Mouse (Mus musculus) kidney, adult 8-10 months (tissue): ENCODE measurements around the gene Gga1.

Experiments used
- DNase-seq, 2 experiments: peaks; one replicate each; pipeline ENCODE4 v3.0.0; 2022

Gga1 gene

DNA sequence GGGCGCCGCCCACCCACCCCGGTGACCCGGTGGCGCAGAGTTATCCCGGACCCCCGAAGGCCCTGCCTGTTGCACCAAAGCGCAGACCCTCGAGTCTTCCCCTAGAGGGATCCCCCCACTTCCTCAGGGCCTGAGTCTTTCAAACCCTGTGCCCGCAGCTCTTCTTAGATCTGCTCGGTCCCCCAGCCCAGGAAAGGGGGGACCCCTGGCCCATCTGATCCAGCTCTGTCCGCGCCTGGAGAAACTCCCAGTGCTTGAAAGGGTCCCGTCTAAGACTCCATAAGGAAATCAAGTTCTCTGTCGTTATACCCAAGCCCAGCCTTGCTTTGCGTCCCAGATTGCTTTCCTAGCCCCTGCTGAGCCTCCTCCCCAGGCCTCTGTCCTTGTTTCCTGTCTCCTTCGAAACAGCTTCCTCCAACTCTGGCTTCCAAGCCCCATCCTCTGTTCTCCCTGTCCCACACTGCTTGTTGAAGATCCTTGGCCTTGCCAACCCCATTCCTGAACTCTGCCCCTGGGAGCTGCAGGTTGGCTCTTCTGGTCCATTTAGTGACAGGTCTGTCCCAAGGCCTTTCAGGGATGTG, 910 bp downstream of the Gga1 start:
- peak; percentile 39 to 40 for DNase-seq

DNA sequence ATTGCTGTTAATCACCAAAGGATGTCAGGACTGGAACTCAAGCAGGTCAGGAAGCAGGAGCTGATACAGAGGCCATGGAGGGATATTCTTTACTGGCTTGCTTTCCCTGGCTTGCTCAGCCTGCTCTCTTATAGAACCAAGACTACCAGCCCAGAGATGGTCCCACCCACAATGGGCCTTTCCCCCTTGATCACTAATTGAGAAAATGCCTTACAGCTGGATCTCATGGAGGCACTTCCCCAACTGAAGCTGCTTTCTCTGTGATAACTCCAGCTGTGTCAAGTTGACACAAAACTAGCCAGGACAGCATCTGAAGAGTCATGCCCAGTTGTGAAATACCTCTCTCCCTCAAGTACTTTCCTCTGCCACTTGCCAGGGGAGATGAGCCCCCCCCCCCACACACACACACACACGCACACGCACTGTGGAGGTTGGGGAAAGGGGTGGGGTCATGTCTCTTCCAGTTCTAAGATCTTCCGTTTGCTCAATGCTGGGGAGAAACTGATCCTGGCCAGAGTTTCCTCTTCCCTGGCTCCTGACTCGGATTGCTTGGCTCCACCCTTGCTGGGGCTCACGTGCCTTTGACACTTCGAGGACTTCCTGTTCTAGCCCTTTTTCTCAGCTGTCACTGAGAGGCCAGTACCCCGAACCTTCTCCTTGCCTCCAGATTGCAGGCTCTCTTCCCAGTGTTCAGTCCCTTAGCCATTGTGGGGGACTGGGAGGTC, 2.0 kb downstream of the Gga1 start:
- DNase-seq, result peak in 1 of 2 experiments; percentile 27

DNA sequence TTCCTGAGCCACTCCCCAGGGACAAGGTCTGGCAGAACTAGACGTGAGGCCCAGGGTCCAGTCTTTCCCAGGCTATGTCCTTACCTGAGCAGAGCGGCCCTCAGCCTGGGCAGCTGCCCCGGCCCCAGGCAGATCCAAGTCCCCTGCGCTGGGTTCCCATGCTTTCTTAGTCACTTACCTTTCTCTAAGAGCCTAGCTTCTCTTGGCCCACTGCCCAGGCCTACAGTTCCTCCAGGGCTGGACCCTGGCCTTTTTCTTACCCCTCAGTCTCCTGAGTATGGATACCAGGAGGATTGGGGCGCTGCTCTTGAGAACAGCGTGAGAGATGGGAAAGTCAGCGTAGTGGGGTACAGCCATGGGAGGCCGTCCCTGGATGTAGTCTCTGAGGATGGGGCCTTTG, 3.4 kb downstream of the Gga1 start:
- DNase-seq, result peak in 1 of 2 experiments; percentile 39

DNA sequence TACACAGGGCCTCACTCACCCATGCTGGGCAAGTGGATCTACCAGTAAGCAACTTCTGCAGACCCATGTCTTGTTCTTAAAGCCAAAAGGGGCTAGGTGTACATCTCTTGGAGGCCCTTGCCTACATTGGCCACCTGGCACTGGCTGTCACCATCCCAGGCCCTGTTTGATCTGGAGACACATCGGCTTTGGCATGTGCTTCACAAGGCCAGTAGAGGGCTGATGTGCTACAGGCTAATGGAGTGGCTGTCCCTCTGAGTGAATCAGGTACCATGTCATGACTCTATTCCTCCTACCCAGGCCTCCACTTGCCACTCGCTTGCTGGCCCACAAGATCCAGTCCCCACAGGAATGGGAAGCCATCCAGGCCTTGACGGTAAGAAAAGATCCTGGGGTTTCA, 4.8 kb downstream of the Gga1 start:
- DNase-seq, result no peak

DNA sequence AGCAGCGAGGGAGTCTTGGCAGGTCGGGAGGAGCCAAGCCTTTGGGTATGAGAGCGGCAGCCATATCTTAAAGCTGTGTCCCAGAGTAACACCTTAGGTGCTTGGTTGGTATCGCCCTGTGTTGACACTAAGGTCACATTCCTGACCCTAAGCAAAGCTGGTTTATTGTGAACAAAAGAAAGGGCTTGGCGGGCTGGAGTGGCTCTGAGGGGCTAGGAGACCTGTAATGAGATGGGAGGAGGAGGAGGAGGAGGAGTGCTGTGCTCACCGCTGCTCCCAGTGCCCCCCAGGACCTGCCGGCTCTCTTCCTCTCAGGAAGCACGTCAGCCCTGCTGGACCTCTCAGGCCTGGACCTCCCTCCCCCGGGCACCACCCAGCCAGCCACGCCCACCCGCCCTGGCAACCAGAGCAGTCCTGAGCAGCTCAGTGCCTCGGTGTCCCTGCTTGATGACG, 12.4 kb downstream of the Gga1 start:
- DNase-seq, result no peak

DNA sequence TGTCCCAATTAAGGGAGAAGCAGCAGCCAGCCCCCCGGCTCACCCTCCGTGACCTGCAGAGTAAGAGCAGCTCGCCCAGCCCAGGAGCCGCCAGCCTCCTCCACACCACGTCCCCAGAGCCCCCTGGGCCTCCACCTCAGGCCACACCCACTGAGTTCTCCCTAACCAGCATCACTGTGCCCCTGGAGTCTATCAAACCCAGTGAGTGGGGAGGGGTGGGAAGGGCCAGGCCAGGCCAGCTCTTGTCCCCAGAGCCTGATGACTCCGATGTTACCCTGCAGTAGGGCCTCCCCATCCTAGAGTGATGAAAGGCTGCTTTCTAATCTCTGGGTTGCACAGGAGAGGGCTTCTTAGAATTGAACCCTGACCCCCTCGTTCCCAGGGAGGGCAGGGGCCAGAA, 15.4 kb downstream of the Gga1 start:
- DNase-seq, result no peak

DNA sequence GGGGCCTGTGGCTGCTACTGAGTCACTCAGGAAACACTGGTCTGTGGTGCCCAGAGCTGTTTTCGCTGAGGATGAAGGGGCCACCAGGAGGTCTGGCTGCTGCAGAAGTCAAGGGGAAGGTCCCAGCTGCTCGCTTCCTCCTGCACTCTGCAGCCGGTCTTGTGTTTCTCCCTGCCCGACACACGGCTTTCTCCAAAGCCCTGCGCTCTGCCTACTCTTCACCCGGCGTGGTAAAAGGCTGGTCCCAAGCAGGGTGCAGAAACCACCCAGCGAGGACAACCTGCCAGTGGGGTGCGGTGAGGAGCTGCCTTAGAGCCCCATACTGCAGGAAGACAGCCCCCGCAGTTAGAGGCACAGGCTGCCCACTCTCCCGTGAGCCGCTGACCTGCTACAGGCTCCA, 17.7 kb downstream of the Gga1 start:
- no peak for DNase-seq

DNA sequence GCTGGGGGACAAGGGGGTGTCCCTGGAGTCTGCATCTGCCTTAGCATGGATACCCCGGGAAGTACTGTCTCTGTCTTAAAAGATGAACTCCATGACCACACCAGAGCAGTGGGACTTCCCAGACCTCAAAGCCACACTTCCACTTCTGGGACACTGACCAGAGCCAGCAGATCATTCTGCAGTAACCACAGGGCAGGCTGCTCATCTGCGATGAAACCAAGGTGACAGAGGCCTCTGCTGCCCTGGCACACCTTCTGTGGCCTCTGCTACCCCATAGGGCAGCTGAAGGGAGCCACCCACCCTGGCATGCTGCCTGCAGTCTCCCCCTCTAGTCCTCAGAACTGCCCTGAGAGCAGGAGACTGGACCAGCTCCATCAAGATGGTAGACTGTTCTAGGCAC, 18.8 kb downstream of the Gga1 start:
- no peak for DNase-seq

DNA sequence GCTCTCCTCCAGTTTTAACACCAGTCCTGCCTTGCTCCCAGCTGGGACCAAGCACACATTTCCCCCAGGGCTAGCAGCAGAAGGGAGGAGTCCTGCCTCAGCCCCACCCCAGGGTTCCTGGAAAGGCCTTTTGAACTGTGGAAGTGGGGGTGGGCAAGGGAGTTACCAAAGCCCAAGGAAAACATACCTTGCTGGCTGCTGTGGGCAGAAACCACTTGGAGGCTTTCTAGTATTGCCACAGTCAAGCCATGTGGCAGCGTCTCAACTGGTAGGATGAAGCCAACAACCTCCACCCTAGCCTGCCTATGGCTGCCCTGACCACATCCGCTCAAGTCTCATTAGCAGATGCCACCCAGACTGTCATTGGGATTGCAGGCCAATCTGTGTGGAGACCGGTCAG, 19.2 kb downstream of the Gga1 start:
- no peak for DNase-seq

DNA sequence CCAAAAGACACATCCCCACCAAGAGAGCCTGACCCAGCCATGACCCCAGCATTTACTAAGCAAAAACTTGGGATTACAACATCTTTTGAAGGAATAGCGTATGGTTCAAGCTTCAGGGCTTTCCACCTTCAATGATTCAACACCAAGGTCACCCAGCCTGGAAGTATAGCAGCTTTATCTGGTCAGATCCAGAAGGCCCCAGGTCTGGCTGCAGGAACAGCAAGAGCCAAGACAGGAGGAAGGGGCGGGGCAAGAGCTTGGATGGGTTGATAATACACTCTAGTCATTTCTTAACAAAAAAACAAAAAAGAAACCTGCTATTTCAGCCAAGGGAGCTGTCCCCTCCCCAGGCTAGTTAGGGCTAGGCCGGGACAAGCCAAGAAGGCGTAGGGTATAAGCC, 20.5 kb downstream of the Gga1 start:
- no peak for DNase-seq

DNA sequence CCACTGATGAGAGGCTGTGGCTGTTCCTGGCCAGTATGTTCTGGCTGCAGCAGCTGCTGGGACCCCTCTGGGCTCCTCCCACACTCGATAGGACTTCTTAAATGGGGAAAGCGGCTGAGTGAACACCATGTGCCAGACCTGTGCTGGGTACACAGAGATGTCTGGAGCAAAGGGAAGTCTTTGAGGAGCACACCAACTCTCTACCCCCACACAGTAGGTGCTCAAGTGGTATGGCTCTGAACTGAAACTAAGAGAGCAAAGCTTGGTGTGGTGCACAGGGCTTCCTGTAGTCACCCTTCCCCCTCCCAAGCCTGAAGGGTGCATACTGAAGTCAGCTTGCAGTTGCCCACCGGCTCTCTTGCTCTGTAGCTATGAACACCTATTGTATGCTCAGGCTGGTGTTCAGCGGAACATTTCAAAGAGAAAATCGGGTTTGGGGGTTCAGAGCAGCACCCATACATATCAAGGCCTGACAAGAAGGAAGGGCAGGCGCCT, 21.6 kb downstream of the Gga1 start:
- DNase-seq, result no peak

DNA sequence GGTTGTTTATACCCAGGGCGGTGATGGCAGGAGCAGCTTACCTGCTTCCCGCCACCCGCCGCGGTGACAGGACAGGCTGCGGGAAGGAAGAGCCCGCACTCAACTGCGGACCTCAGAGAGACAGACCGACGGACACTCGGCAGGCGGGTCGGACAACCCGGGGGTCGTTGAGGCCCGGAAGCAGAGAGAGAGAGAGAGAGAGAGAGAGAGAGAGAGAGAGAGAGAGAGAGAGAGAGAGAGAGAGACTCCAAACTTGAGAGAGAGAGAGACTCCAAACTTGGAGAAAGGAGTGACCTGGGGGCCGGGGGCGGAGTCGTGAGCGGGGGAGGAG, 22.4 kb downstream of the Gga1 start, which contains the start of gene Gm49510:
Gm49510 (plus strand) TSS at position 259 of the 331 bp plus-strand sequence.
- DNase-seq, result no peak

DNA sequence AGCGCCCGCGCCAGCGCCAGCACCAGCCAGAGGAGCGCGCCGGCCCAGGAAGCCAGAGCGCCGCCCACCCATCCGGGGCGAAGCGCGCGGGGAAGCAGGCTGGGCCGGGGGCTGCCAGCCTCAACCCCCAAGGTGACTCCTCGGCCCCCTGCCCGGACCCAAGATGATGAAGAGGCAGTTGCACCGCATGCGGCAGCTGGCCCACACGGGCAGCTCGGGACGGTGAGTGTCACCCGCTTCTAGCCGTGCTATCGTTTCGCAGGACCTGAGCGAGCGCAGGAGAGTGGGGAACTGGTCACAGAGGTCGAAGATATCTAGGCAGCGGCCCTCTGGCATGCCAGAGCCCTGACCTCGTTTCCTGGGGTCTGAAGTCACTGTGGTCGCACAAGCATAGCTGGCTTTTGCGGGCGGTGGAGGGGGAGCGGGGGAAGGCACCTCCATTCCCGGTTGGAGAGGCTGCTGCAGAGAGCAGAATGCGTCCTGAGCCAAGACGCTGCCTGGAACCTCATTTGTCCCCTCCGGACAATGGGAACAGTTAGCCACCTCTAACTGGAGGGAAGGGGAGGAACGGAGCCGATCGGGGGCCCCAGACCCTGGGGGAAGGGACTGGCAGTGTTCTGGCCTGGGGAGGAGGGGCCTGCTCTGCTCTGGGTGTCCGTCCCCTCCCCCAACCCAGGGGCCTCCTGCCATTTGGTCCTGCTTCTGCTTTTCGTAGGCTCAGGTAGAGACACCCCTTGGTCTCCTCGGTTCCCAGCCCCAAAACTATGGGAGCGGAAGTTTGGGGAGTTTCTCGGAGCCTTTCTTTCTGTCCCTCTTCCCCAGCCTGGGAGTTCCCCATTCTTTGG, 23.0 kb downstream of the Gga1 start, which contains the start of gene Sh3bp1:
Sh3bp1 (plus strand) TSS at position 29 of the 845 bp plus-strand sequence.
- DNase-seq, result peak; percentile 43 to 52

DNA sequence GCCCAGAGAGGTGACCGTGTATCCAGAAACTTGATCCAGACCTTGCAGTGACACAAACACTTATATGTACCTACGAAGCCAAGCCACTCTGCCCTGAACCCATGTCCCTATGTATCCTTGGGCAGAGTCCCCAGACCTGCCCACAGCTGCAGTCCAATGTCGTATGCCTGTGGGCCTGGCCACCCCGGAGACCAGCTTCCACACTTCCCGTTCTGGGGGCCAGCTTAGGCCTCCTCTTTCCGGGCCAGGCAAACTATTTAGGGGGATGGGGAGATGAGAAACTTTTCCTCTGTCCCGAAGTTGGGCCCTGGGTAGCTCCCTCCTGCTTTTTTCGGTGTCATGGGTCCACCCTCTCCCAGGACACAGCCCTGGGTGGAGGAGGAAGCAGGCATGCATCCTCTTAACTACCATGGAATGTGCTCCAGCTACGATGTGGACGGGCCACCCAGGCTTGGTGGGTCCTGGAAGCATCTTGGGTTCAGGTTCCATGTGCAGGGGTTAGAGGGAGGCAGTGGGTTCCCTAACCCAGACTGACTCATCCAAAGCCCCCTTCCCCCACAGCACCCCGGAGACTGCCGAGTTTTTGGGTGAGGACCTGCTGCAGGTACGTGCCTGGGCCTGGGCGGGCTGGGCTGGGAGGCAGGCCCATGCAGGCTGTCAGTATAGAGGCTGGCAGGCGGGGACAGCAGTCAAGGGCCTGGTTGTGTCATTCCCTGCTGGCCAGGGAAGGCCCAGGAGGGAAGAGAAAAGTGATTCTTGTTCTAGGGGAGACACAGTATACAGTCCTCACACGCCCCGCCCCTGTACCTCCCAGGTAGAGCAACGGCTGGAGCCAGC, 23.8 kb downstream of the Gga1 start:
- no peak for DNase-seq

DNA sequence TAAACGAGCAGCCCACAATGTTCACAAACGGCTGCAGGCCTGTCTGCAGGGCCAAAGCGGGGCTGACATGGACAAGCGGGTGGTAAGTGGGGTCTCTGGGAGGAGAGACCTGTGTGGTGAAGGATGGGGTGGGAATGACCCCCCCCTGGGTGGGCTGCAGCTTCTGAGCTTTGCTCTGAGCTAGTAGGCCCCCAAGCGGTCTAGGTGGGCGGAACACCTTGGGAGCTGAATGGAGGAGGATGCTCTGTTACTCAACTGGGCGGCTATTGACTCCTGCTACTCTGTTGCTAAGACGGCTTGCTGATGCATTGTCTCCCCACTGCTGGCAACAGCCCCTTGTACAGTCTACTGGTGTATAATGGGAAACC, 24.4 kb downstream of the Gga1 start:
- DNase-seq, result no peak

DNA sequence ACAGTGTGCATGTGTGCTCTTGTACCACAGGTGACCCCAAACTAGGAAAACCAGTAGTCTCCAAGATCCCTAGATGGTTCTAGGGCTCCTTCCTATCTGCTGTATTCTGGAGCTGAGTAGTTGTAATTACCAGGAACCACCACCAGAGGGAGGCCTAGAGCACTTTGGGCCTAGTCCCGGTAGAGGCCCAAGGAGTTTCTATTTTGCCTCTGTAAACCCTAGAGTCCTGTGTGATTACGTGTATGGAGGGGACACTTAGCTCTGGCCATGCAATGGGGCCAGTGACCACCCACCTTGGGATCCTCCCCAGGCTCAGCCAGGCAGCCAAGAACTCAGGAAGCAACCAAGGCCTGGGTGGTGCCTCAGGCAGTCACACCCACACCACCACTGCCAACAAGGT, 26.3 kb downstream of the Gga1 start:
- peak; percentile 74 to 88 for DNase-seq

DNA sequence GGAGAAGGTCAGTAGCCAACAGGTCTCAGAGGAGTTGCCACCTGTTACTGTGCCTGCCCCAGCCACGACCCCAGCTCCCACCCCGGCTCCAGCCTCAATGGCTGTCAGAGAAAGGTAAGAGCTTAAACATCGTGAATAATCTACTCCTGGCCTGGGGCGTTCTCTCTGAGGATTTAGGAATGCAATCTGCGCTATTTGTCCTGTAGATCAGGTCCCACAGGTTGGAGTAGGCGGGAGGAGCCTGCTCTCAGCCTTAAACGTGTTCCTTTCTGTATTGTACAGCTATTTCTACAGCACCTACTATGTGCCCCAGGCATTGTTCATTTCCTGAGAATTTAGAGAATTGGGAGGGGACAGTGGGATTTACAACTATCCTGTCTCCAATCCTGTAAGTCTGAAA, 31.4 kb downstream of the Gga1 start:
- no peak for DNase-seq

DNA sequence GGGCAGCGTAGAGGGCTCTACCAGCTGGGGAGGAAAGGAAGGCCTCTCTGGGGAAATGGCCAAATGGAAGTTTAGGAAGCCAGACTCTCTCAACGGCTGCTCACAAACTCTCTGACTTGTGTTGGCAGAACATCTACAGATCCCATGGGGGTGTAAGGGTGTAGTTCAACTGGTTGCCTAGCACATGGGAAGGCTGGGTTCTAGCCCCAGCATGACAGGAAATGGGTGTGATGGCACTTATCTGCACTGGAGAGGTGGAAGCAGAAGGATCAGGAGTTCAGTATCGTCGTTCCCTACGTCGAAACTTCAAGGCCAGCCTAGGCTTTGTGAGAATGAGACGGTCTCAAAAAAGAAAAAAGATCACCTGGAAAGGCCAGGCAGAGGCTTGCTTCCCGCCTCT, 32.0 kb downstream of the Gga1 start:
- no peak for DNase-seq

DNA sequence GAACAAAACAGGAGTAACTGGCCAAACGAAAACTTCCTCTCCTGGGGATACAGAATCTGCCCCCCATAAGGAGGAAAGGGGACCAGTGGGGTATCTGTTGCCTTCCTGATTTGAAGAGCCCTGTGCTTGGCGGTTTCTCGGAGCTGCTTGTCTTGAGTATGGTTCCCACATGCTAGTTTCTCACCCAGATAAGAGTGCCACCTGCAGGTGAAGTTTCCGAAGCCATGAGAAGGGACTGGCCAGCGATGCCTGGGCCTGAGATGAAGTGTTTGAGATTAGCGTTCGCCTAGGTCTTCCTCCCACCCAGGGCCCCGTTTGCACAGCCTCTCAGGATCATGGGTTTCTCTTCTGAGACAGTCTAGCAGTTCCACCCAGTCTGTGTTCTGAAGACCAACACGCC, 35.0 kb downstream of the Gga1 start:
- DNase-seq, result peak in 1 of 2 experiments; percentile 51

DNA sequence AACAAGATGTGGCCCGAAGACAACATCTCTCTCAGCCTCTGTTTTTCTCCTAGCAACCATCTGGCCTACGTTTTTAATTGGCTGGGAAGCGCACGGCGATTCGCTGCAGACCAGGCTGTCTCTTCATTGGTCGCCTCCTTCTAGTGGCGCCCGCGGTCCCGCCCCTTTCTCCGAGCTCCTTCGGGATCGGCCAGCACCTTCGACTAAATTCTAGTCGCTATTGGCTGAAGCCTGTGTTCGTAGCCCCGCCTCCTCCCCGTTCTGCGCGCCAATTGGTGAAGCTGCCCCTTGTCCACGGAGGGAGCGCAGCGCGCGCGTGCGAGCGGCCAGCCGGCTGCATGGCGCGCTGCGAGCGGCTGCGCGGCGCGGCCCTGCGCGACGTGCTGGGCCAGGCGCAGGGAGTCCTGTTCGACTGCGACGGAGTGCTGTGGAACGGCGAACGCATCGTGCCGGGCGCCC, 36.7 kb downstream of the Gga1 start, which contains the start of gene Pdxp:
Pdxp (plus strand) TSS at position 288 of the 459 bp plus-strand sequence.
- DNase-seq, result peak; percentile 90 to 92

DNA sequence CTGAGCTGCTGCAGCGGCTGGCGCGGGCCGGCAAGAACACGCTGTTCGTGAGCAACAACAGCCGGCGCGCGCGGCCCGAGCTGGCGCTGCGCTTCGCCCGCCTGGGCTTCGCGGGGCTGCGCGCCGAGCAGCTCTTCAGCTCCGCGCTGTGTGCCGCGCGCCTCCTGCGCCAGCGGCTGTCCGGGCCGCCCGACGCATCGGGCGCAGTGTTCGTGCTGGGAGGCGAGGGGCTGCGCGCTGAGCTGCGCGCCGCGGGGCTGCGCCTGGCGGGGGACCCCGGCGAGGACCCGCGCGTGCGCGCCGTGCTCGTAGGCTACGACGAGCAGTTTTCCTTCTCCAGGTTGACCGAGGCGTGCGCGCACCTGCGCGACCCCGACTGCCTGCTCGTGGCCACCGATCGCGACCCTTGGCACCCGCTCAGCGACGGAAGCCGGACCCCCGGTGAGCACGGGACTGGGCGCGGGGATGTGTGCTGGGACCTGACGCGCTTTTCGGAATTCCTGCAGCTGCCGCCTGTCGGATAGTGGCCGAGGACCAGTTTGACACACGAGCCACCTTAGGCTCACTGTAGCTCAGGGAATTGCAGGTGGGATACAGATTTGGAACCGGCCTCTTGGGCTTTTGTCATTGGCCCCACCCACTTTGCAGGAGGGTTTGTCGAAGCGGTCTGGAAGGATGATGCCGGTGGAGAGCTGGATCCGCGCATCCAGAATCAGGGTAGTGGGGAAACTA, 37.3 kb downstream of the Gga1 start:
- no peak for DNase-seq
